In the genomic region with DNA sequence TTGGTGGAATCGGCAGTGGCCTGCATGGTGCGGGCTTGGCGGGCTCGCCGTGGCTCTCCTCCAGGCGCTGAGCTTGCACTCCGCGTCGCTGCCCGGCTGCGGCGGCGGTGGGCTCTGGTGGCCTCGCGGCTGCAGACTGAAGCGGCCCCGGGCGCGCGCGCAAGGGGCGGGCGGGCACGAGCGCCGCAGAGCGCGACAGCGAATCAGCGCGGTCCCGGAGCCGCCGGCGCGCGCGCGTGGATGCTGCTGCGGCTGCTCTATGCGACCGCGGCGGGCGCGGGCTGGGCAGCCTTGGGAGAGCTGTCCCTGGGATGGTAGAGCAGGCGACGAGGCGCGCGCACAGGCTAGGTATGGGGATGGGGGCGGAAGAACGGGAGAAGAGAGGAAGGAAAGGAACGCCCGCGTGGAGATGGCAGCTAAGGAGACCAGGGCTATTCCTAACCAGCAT, we compare ENCODE assay signal across 8 mouse cellular contexts. TPM values are rescaled to one million over a fixed set of nuclear protein-coding genes. Genes with fewer than 3 reads are reported as not detected.
A peak's percentile ranks its signal among the peaks of the same experiment; 100 is the strongest.
DNase-seq lines count a peak whose midpoint lies in the region; ATAC-seq and TF ChIP-seq lines count a peak whose summit lies in the region.

No protein-coding gene starts in this region.

- H3K9me3 ChIP-seq in intestine, postnatal 0 days (ENCODE audit: control insufficient read depth) = no peaks in the 10 kb centered on the region
- no peaks in the 10 kb centered on the region for H3K9me3 ChIP-seq in limb, embryonic 15.5 days
- no peaks in the 10 kb centered on the region for H3K9me3 ChIP-seq in neural tube, embryonic 13.5 days

- peaks cover 19% of the 10 kb centered on the region for H3K27me3 ChIP-seq in intestine, postnatal 0 days (replicated peaks; ENCODE audit: control insufficient read depth, insufficient read depth, low read length)
- H3K27me3 ChIP-seq in limb, embryonic 15.5 days = peaks cover 35% of the 10 kb centered on the region
- H3K27me3 ChIP-seq in neural tube, embryonic 13.5 days = no peaks in the 10 kb centered on the region

- under 1% methylated on average over 56 of the region's 56 CpGs for WGBS in intestine, postnatal 0 days
- WGBS in limb, embryonic 15.5 days = under 1% methylated on average over 56 of the region's 56 CpGs
- WGBS in neural tube, embryonic 13.5 days = under 1% methylated on average over 56 of the region's 56 CpGs

- no peaks in the 10 kb centered on the region for H3K4me1 ChIP-seq in intestine, postnatal 0 days (replicated peaks; ENCODE audit: control insufficient read depth, insufficient read depth, low read length)
- peaks cover 7% of the 10 kb centered on the region; the same call in 1 of the 2 replicates for H3K4me1 ChIP-seq in limb, embryonic 15.5 days
- peaks cover 56% of the 10 kb centered on the region for H3K4me1 ChIP-seq in neural tube, embryonic 13.5 days (replicated peaks)

- peak overlapping the region; percentile 43 for H3K4me3 ChIP-seq in intestine, postnatal 0 days (ENCODE audit: low read depth, low read length)
- peak overlapping the region; percentile 50 for H3K4me3 ChIP-seq in limb, embryonic 15.5 days
- peak overlapping the region; percentile 74 for H3K4me3 ChIP-seq in neural tube, embryonic 13.5 days

- H3K4me2 ChIP-seq in intestine, postnatal 0 days (replicated peaks; ENCODE audit: low read depth) = peak overlapping the region; percentile 78
- H3K4me2 ChIP-seq in limb, embryonic 15.5 days = peak overlapping the region; percentile 94
- peak overlapping the region; percentile 88 for H3K4me2 ChIP-seq in neural tube, embryonic 13.5 days

- ATAC-seq in granulocyte monocyte progenitor cell, adult 5-6 weeks (replicated peaks; ENCODE audit: poor library complexity, severe bottlenecking) = peak; percentile 71
- ATAC-seq in intestine, postnatal 0 days = peak; percentile 43; the same call in 1 of the 2 replicates
- peak; percentile 78; the same call in 1 of the 2 replicates for ATAC-seq in limb, embryonic 15.5 days (ENCODE audit: insufficient number of reproducible peaks, low FRiP score, low TSS enrichment, low read depth)
- peak; percentile 97 for ATAC-seq in neural tube, embryonic 13.5 days (ENCODE audit: low read depth)

- no peak overlapping the region for H3K9ac ChIP-seq in intestine, postnatal 0 days (ENCODE audit: low read depth, low read length)
- H3K9ac ChIP-seq in limb, embryonic 15.5 days = peak overlapping the region; percentile 28; the same call in 1 of the 2 replicates
- H3K9ac ChIP-seq in neural tube, embryonic 13.5 days = peak overlapping the region; percentile 89

- H3K36me3 ChIP-seq in intestine, postnatal 0 days (ENCODE audit: control insufficient read depth, insufficient read depth) = no peaks in the 10 kb centered on the region
- H3K36me3 ChIP-seq in limb, embryonic 15.5 days = no peaks in the 10 kb centered on the region
- no peaks in the 10 kb centered on the region for H3K36me3 ChIP-seq in neural tube, embryonic 13.5 days

- DNase-seq in layer of hippocampus, adult 11-12 months (ENCODE audit: low spot score) = peak; percentile 78
- no peak for DNase-seq in layer of hippocampus, adult 9-10 months (ENCODE audit: low spot score)
- peak; percentile 65 for DNase-seq in embryo, embryonic 11.5 days (ENCODE audit: low read depth, low spot score)
- no peak for DNase-seq in spleen, postnatal 14 days (ENCODE audit: low spot score in 2 of 2)

- H3K27ac ChIP-seq in intestine, postnatal 0 days (ENCODE audit: low read depth, low read length) = no peak overlapping the region
- no peak overlapping the region for H3K27ac ChIP-seq in limb, embryonic 15.5 days
- H3K27ac ChIP-seq in neural tube, embryonic 13.5 days (replicated peaks) = peak overlapping the region; percentile 96

- no peak for TF ChIP-seq CTCF in intestine, postnatal 0 days (IDR thresholded peaks at IDR 0.05; ENCODE audit: low read depth)

RNA-seq across cellular contexts. Expression of gene Ccdc175, which starts 51.8 kb away (rescaled TPM):
- total RNA-seq in granulocyte monocyte progenitor cell, adult 5-6 weeks (2014; fragmentation: Nextera tagmentation) = not detected in 2 replicates
- not detected in 2 replicates for total RNA-seq in granulocyte monocyte progenitor cell, adult 5-6 weeks (2017)
- not detected in 2 replicates for polyA plus RNA-seq in intestine, postnatal 0 days (2015; fragmentation: Nextera tagmentation; extraction: Ambion mirVana)
- not detected in 2 replicates for polyA plus RNA-seq in limb, embryonic 15.5 days (2015; fragmentation: Nextera tagmentation; extraction: Ambion mirVana)
- not detected in 2 replicates for polyA plus RNA-seq in neural tube, embryonic 13.5 days (2015; fragmentation: Nextera tagmentation; extraction: Ambion mirVana)

Comparison
In these comparisons a context has a peak if more than half of its experiments do, and no peak if none do; other contexts are left out.
1. DNase-seq: peak in layer of hippocampus, adult 11-12 months (single experiment) and embryo, embryonic 11.5 days (single experiment); none in layer of hippocampus, adult 9-10 months (single experiment) and spleen, postnatal 14 days (0 of 2).
2. ATAC-seq: peak in every context shown above with its lines; median percentile 97 in neural tube, embryonic 13.5 days; 78 in limb, embryonic 15.5 days; 71 in granulocyte monocyte progenitor cell, adult 5-6 weeks; 43 in intestine, postnatal 0 days.
3. Peak in every context shown above with its lines, with median percentiles within 50 percentile points of each other: H3K4me2 ChIP-seq and H3K4me3 ChIP-seq.